Mouse (Mus musculus): ENCODE data around the gene Prss40. TPM values are rescaled to one million over a fixed set of nuclear protein-coding genes. Genes with fewer than 3 reads are reported as not detected.
A peak's percentile ranks its signal among the peaks of the same experiment; 100 is the strongest.

Gene Prss40
- total RNA-seq (2014; rRNA removed) (not detected in 2 replicates), polyA plus RNA-seq (2015; fragmentation: Nextera tagmentation; extraction: Ambion mirVana) (0.18 and 0.19 TPM in 2 replicates)

DNA sequence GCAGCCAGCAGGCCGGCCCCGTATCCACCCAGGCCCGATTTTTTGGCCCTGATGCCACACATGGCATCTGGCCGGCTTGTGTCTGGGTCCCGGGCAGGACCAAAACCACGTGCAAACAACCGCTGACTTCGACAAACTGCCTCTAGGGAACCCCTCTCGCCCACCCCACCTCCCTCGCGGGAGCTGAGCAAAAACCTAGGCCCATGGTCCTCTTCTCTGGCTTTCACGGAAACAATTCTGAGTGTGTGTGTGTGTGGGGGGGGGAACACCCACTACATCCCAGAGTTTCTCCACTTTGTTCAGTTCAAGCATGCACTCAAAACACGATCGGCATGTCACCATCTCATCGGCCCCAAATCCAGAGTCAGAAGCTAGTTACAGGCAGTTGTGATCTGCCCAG, at the start of gene Prss40:
Prss40 (minus strand) TSS at position 101 of the 400 bp plus-strand sequence.
- Histone ChIP-seq H3K4me2 (ENCODE audit: low read depth, low read length, poor library complexity, severe bottlenecking) (no peak within 1 kb of the TSS), H3K36me3 (ENCODE audit: insufficient read depth, low read length) (no peaks in the 10 kb centered on the region), H3K27ac (ENCODE audit: low read depth, low read length) (no peak within 1 kb of the TSS), H3K4me1 (ENCODE audit: insufficient read depth, low read length) (no peaks in the 10 kb centered on the region), H3K9ac (replicated peaks; ENCODE audit: low read length, poor library complexity, severe bottlenecking) (no peak within 1 kb of the TSS), H3K9me3 (ENCODE audit: low read length) (no peaks in the 10 kb centered on the region), H3K27me3 (ENCODE audit: insufficient read depth, low read length) (no peaks in the 10 kb centered on the region), H3K4me3 (ENCODE audit: low read depth, low read length) (no peak within 1 kb of the TSS)
- no peak for TF ChIP-seq CTCF (IDR thresholded peaks at IDR 0.05)
- WGBS = 92% methylated on average over 15 of the region's 15 CpGs
- DNase-seq (ENCODE audit: low spot score) = no peak
- ATAC-seq (ENCODE audit: low FRiP score) = no peak

DNA sequence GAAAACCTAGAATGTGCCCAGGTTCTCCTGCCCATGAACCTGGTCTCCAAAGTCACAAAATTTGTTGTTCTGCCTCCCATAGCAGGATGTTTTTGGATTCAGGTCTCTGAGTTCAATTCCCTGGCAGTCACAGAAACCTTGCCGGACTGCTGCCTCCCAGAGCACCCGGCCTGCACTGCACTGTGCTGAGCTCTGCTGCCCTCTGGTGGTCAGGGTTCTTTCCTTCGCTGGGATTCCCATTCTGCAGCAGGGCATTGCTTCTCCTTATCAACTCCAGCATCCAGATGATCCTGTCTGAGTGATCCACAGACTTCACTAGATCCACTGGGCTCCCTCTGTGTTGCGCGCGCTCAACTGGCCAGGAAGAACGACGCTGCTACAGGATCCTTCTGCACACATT, 41.6 kb upstream of the Prss40 start:
- H3K27me3 ChIP-seq (ENCODE audit: insufficient read depth, low read length) = no peaks in the 10 kb centered on the region
- no peak overlapping the region for H3K4me3 ChIP-seq (ENCODE audit: low read depth, low read length)
- DNase-seq (ENCODE audit: low spot score) = peak; percentile 85
- no peaks in the 10 kb centered on the region for H3K4me1 ChIP-seq (ENCODE audit: insufficient read depth, low read length)
- ATAC-seq (ENCODE audit: low FRiP score) = peak; percentile 74; the same call in 1 of the 2 replicates
- no peaks in the 10 kb centered on the region for H3K9me3 ChIP-seq (ENCODE audit: low read length)
- H3K27ac ChIP-seq (ENCODE audit: low read depth, low read length) = no peak overlapping the region
- H3K9ac ChIP-seq (replicated peaks; ENCODE audit: low read length, poor library complexity, severe bottlenecking) = no peak overlapping the region
- no peak overlapping the region for H3K4me2 ChIP-seq (ENCODE audit: low read depth, low read length, poor library complexity, severe bottlenecking)
- H3K36me3 ChIP-seq (ENCODE audit: insufficient read depth, low read length) = no peaks in the 10 kb centered on the region
- WGBS = 12% methylated on average over 8 of the region's 8 CpGs
- TF ChIP-seq CTCF (IDR thresholded peaks at IDR 0.05) = peak; percentile 94

GRCm38 (mm10) chr1:34601323-34602047, 40.7 kb upstream of the Prss40 start:
- H3K9me3 ChIP-seq (ENCODE audit: low read length) = no peaks in the 10 kb centered on the region
- no peaks in the 10 kb centered on the region for H3K27me3 ChIP-seq (ENCODE audit: insufficient read depth, low read length)
- H3K9ac ChIP-seq (replicated peaks; ENCODE audit: low read length, poor library complexity, severe bottlenecking) = no peak overlapping the region
- H3K4me1 ChIP-seq (ENCODE audit: insufficient read depth, low read length) = no peaks in the 10 kb centered on the region
- ATAC-seq (ENCODE audit: low FRiP score) (0 out of 2 replicates have a peak, but pooled peaks have one; percentile 13), DNase-seq (ENCODE audit: low spot score) (no peak)
- H3K27ac ChIP-seq (ENCODE audit: low read depth, low read length) = no peak overlapping the region
- TF ChIP-seq CTCF (IDR thresholded peaks at IDR 0.05) = no peak
- no peaks in the 10 kb centered on the region for H3K36me3 ChIP-seq (ENCODE audit: insufficient read depth, low read length)
- WGBS = 77% methylated on average over 3 of the region's 3 CpGs
- H3K4me2 ChIP-seq (ENCODE audit: low read depth, low read length, poor library complexity, severe bottlenecking) = no peak overlapping the region
- no peak overlapping the region for H3K4me3 ChIP-seq (ENCODE audit: low read depth, low read length)

DNA sequence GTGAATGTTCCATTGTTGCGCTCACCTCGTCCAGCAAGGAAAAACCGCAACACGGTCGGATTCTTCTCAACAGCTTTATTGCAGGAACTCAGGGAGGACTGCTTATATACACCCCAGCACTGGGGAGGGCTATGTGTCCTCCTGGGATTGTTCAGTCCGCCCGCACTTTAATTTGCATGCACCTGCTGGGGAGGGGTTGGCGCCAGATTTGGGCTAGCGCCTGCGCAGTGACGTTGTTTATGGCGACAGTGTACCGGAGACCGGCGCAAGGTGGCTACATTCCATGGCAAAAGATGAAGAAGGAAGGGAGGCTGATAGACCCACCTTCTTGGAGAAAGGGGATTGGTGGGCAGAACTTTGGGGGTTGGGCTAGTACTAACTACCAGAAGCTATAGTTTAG, 39.3 kb upstream of the Prss40 start:
- no peaks in the 10 kb centered on the region for H3K9me3 ChIP-seq (ENCODE audit: low read length)
- H3K4me2 ChIP-seq (ENCODE audit: low read depth, low read length, poor library complexity, severe bottlenecking) = no peak overlapping the region
- H3K4me1 ChIP-seq (ENCODE audit: insufficient read depth, low read length) = no peaks in the 10 kb centered on the region
- no peaks in the 10 kb centered on the region for H3K27me3 ChIP-seq (ENCODE audit: insufficient read depth, low read length)
- DNase-seq (ENCODE audit: low spot score) = no peak
- H3K9ac ChIP-seq (replicated peaks; ENCODE audit: low read length, poor library complexity, severe bottlenecking) = no peak overlapping the region
- H3K27ac ChIP-seq (ENCODE audit: low read depth, low read length) = no peak overlapping the region
- TF ChIP-seq CTCF (IDR thresholded peaks at IDR 0.05) = no peak
- H3K4me3 ChIP-seq (ENCODE audit: low read depth, low read length) = no peak overlapping the region
- peaks cover 4% of the 10 kb centered on the region; the same call in 1 of the 2 replicates for H3K36me3 ChIP-seq (ENCODE audit: insufficient read depth, low read length)
- WGBS = 64% methylated on average over 15 of the region's 15 CpGs
- no peak for ATAC-seq (ENCODE audit: low FRiP score)

DNA sequence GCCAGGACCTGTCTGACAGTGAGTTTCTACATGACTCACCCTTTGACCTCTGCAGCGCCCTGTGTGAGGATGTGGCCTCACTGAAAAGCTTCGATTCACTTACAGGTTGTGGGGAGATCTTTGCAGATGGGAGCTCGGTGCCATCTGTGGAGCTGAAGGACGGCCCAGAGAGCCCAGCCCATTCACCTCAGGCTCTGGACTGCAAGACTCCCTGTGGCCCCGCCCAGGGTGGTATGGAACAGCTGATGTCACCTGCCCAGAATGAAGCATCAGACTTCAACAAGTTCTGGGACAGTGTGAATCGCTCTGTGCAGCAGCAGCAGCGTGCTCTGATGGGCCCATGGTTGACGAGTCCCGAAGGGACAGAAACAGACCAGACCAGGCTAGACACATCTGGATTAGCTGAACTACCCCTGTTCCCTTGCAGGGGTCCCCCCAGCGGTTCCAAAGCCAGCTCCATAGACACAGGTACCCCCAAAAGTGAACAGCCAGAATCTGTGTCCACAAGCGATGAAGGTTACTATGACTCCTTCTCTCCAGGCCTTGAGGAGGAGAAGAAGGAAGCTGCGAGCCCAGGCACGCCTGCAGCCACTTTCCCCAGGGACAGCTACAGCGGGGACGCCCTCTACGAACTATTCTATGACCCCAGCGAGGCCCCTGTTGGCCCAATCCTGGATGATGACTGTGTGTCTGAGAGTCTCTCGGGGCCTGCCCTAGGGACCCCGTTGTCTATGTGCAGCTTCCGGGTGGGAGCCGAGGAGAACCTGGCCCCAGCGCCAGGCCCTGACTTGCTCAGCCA, 26.8 kb upstream of the Prss40 start:
- WGBS = 85% methylated on average over 22 of the region's 22 CpGs
- H3K27me3 ChIP-seq (ENCODE audit: insufficient read depth, low read length) = no peaks in the 10 kb centered on the region
- TF ChIP-seq CTCF (IDR thresholded peaks at IDR 0.05) = no peak
- no peak overlapping the region for H3K4me3 ChIP-seq (ENCODE audit: low read depth, low read length)
- H3K4me1 ChIP-seq (ENCODE audit: insufficient read depth, low read length) = no peaks in the 10 kb centered on the region
- ATAC-seq (ENCODE audit: low FRiP score) (no peak), DNase-seq (ENCODE audit: low spot score) (no peak)
- H3K36me3 ChIP-seq (ENCODE audit: insufficient read depth, low read length) = peaks cover 52% of the 10 kb centered on the region
- H3K4me2 ChIP-seq (ENCODE audit: low read depth, low read length, poor library complexity, severe bottlenecking) = no peak overlapping the region
- no peak overlapping the region for H3K27ac ChIP-seq (ENCODE audit: low read depth, low read length)
- H3K9me3 ChIP-seq (ENCODE audit: low read length) = no peaks in the 10 kb centered on the region
- no peak overlapping the region for H3K9ac ChIP-seq (replicated peaks; ENCODE audit: low read length, poor library complexity, severe bottlenecking)

DNA sequence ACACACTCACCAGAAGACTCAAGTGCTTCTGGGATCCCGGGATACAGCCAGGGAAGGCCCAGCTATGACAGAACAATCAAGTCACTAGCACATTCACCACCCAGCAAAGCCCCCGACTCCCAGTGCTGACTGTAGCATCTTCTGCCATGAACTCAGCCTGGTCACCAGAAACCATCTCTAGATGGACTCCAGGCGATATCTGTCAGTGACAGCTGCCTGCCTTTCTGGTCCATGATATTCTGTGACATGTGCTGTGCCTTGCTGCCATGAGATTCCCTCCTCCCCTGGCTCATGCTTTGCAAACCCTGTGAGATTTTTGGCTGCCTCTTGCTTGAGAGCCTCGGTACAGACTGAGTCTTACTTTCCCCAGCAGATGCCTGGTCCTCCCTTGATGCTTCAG, 24.0 kb upstream of the Prss40 start:
- Histone ChIP-seq H3K4me1 (ENCODE audit: insufficient read depth, low read length) (peaks cover 9% of the 10 kb centered on the region; the same call in 1 of the 2 replicates), H3K9me3 (ENCODE audit: low read length) (no peaks in the 10 kb centered on the region), H3K27ac (ENCODE audit: low read depth, low read length) (no peak overlapping the region), H3K4me3 (ENCODE audit: low read depth, low read length) (no peak overlapping the region), H3K9ac (replicated peaks; ENCODE audit: low read length, poor library complexity, severe bottlenecking) (no peak overlapping the region), H3K4me2 (ENCODE audit: low read depth, low read length, poor library complexity, severe bottlenecking) (no peak overlapping the region), H3K27me3 (ENCODE audit: insufficient read depth, low read length) (no peaks in the 10 kb centered on the region), H3K36me3 (ENCODE audit: insufficient read depth, low read length) (peaks cover 33% of the 10 kb centered on the region)
- TF ChIP-seq CTCF (IDR thresholded peaks at IDR 0.05) = no peak
- DNase-seq (ENCODE audit: low spot score) = peak; percentile 30
- WGBS = 80% methylated on average over 4 of the region's 4 CpGs
- no peak for ATAC-seq (ENCODE audit: low FRiP score)

Measured in midbrain, postnatal 0 days (tissue).